Mouse (Mus musculus) kidney, adult 8-10 months (tissue): ENCODE measurements around the gene Tmem174.
A peak's percentile ranks its signal among the peaks of the same experiment; 100 is the strongest.

ENCODE experiments used
- DNase-seq, 2 experiments: peaks; one replicate each; pipeline ENCODE4 v3.0.0; 2022

Gene Tmem174

GRCm38 (mm10) chr13:98637145-98637544 lies at the start of gene Tmem174:
Gene Tmem174 (minus strand): TSS chr13:98637410.
- peak; percentile 81 to 86 for DNase-seq

GRCm38 (mm10) chr13:98684144-98684900 lies 47.1 kb upstream of the Tmem174 start:
- DNase-seq: peak in 1 of 2 experiments; percentile 31

- no peak for DNase-seq
Measured at GRCm38 (mm10) chr13:98683412-98683811, 46.2 kb upstream of the Tmem174 start.

- no peak for DNase-seq
Measured at GRCm38 (mm10) chr13:98680470-98681060, 43.4 kb upstream of the Tmem174 start.

GRCm38 (mm10) chr13:98679631-98680041 lies 42.4 kb upstream of the Tmem174 start:
- DNase-seq: no peak

GRCm38 (mm10) chr13:98679230-98679629 lies 42.0 kb upstream of the Tmem174 start:
- DNase-seq: no peak

- DNase-seq: peak in 1 of 2 experiments; percentile 59
Measured at GRCm38 (mm10) chr13:98673922-98674321, 36.7 kb upstream of the Tmem174 start.

- no peak for DNase-seq
Measured at GRCm38 (mm10) chr13:98669296-98669695, 32.1 kb upstream of the Tmem174 start.

GRCm38 (mm10) chr13:98667316-98667715 lies 30.1 kb upstream of the Tmem174 start:
- peak; percentile 64 to 65 for DNase-seq

GRCm38 (mm10) chr13:98665240-98665639 lies 28.0 kb upstream of the Tmem174 start:
- no peak for DNase-seq

- DNase-seq: no peak
Measured at GRCm38 (mm10) chr13:98662173-98662675, 25.0 kb upstream of the Tmem174 start.

GRCm38 (mm10) chr13:98656034-98656471 lies 18.8 kb upstream of the Tmem174 start:
- peak; percentile 60 to 67 for DNase-seq

GRCm38 (mm10) chr13:98655346-98655745 lies 18.1 kb upstream of the Tmem174 start:
- no peak for DNase-seq

GRCm38 (mm10) chr13:98654129-98654939 lies 17.1 kb upstream of the Tmem174 start:
- DNase-seq: no peak

GRCm38 (mm10) chr13:98652194-98652593 lies 15.0 kb upstream of the Tmem174 start:
- DNase-seq: no peak

- DNase-seq: peak; percentile 60 to 71
Measured at GRCm38 (mm10) chr13:98651228-98651977, 14.2 kb upstream of the Tmem174 start.

GRCm38 (mm10) chr13:98647775-98648568 lies 10.8 kb upstream of the Tmem174 start:
- DNase-seq: no peak

GRCm38 (mm10) chr13:98638507-98639166 lies 1.4 kb upstream of the Tmem174 start:
- DNase-seq: peak; percentile 66 to 87

- DNase-seq: no peak
Measured at GRCm38 (mm10) chr13:98636571-98636970, 639 bp downstream of the Tmem174 start.

- no peak for DNase-seq
Measured at GRCm38 (mm10) chr13:98633641-98634484, 3.3 kb downstream of the Tmem174 start.
